Mouse (Mus musculus): ENCODE results near the gene Hip1r.

The Hip1r gene

DNA sequence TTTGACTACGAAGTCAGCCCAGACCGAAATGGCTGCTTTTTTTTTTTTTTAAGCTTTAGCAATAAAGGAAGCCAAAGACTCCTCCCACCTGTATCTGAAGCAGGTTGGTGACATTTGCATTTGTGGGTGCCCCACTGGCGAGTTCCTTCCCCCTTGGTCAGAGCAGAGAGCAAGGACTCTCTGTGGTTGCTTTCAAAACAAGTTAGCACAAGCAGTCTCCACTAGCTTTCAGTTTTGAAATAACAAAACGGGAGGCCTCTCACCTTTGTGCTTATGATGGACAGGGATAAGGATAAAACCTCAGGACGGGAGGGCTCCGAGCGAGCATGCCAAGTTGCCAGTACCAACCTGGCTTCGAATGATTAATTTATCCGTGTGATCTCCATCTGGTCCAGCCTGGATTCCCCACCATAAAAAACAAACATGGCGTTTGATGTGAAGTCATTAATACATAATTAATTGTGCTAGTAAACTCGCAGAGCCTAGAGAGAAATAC is 1.2 kb downstream of the Hip1r start:
- DNase-seq = no peak

- peak; percentile 66 for DNase-seq
Measured at GRCm38 (mm10) chr5:123975668-123976180, 2.3 kb downstream of the Hip1r start.

GRCm38 (mm10) chr5:123977231-123977630 is 3.8 kb downstream of the Hip1r start:
- no peak for DNase-seq

DNA sequence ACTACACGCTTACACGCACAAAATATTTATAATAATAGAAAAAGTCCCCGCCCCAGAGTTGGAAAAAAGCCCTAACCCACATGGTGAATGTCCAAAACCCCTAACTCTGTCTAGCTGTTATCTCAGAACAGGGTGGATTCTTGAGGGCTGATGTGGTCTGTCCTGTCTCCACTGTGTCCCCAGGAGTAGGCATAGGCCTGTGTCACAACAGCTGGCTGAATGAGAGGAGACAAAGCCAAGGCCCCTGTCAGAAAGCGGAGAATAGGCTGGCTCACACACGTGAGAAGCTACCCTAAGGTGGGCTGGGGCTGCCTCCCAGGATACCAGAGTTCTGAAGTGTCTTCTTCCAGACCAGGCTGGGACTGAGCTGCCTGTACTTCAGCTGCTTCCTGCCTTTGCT is 4.7 kb downstream of the Hip1r start:
- no peak for DNase-seq

DNA sequence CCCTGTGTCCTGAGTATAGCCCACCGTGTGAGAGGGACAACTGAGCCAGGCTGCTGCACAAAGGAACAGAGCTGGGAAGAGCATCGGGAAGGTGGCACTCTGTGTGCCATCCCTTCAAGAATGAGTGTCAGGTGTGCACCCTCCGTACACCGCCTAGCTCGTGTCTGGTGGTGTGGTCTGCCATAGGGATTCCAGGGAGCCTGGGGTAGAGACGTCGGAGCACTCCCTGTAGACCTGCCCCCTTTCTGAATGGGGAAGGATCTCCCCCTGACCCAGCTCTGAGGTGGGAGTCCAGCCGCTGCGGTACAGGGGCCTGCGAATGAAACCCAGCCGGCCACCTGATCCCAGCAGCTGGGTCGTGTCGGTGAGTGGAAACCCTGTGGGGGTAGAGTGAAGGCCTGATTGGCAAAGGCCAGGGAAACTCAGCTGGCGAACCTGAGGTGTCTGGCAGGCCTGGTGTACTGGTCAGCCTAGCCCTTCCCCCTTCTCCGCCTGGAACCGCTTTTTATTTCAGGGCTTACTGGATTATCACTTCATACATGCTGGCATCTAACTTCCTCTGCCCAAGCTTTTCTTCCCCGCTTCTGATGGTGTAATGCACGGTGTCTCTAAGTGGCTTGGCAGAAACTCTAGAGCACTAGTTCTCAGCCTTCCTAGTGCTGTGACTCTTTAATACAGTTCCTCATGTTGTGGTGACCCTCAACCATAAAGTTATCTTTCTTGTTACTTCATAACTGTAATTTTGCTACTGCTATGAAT is 6.0 kb downstream of the Hip1r start:
- no peak for DNase-seq

- DNase-seq = no peak
Measured at GRCm38 (mm10) chr5:123979980-123980369, 6.5 kb downstream of the Hip1r start.

GRCm38 (mm10) chr5:123980521-123981249 is 7.3 kb downstream of the Hip1r start:
- DNase-seq = no peak

DNA sequence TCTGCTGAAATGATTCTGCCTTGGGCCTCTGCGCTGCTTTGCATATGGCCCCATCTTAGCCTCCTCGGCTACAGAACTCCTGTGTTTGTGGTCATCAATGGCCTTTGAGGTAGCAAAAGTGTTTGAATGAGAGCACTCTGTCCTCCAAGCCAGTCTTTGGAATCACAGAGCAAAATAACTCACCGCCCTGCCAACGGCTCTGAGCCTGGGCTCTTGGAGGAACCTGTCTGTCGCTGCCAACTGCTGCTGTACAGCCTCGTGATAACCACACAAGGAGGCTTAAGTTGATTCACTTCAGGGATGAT is 7.8 kb downstream of the Hip1r start:
- no peak for DNase-seq

GRCm38 (mm10) chr5:123982838-123983237 is 9.4 kb downstream of the Hip1r start:
- no peak for DNase-seq

GRCm38 (mm10) chr5:123985434-123985833 is 12.0 kb downstream of the Hip1r start:
- no peak for DNase-seq

DNA sequence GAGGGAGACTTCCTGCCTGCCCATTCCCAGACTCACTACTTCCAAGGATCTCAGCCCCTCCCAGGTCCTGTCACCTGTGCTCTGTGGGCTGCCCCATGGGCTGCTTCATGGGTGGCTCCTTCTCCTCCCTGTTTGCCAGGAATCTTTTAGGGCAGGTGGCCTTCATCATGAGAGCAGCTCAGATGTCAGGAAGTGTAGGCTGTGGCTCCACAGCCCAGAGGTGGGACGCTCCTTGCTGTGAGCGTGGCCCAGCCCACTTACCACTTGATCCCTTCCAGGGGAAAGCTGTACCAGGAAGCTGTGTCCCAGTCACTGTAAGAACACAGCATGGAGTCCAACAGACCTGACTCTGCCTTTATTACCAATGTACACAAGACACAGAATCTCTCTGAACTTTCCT is 13.5 kb downstream of the Hip1r start:
- no peak for DNase-seq

DNA sequence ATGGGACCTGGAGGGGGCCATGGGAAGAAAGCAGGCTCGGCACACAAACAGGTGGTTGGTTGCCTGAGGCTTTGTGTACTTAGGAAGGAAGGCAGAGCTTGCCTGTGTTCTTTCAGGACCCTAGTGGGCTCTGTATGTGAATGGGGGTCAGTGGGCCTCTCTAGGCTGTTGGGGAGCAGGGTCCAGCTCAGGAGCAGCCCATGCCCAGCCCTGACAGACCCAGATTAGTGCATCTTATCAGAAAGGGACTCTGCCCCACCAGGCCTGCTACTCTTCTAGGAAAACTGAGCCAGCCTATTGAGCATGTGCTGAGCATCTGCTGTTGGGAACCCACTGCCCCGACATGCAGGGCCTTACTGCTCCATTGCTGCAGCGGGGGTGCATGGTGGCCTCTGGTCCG is 14.1 kb downstream of the Hip1r start:
- DNase-seq = no peak

- DNase-seq = no peak
Measured at GRCm38 (mm10) chr5:123989941-123990885, 16.8 kb downstream of the Hip1r start.

- DNase-seq = no peak
Measured at GRCm38 (mm10) chr5:123991321-123991720, 17.9 kb downstream of the Hip1r start.

DNA sequence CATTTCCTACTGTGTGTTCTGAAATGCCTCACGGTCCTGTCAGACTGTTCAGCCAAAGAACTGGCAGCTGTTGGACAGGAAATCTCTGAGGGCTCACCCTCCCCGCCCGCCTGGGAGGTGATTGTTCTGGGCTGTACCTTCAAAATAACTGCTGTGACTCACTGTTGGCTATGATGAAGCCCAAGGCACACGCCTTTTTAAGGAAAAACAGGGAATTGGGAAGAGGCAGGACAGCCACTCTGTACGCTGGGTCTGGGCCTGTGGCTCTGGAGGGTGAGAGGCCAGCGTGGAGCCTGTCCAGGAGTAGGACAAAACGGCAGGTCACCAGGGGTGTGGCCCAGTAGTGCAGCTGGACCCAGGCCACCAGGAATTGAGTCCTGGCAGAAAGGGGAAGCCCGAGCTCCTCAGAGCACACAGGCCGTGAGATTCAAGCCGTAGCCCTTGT is 18.8 kb downstream of the Hip1r start:
- peak; percentile 71 for DNase-seq

DNA sequence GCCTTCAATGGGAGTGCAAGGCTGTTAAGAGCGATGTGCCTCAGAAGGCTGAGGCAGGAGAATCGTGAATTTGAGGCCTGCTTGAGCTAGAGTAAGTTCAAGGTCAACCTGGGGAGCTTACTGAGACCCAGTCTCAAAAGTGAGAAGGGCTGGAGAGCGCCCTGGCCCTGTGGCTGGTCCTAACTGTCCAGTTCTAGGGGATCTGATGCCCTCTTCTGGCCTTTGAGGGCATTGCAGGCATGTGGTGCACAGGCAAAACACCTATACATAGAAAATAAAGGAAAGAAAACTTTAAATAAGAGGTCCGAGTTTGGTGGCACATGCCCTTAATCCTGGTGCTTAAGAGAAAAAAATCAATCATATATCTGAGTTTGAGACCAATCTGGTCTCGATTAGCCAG is 19.4 kb downstream of the Hip1r start:
- DNase-seq = peak; percentile 90

GRCm38 (mm10) chr5:123993263-123994036 is 20.0 kb downstream of the Hip1r start:
- DNase-seq = no peak

DNA sequence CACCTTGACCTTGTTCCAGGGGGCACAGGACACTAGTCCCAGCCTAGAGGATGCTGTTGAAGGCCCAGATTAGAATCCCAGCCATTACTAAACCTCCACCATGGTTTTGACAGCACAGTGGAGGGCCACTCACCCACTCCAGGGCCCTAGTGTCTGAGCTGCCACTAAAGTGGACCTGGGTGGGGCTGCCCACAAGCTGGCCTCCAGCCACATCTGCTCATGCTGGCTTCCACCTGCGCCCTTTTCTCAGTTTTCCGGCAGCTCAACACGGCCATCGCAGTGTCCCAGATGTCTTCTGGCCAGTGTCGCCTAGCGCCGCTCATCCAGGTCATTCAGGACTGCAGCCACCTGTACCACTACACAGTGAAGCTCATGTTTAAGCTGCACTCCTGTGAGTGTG is 21.0 kb downstream of the Hip1r start:
- no peak for DNase-seq

DNA sequence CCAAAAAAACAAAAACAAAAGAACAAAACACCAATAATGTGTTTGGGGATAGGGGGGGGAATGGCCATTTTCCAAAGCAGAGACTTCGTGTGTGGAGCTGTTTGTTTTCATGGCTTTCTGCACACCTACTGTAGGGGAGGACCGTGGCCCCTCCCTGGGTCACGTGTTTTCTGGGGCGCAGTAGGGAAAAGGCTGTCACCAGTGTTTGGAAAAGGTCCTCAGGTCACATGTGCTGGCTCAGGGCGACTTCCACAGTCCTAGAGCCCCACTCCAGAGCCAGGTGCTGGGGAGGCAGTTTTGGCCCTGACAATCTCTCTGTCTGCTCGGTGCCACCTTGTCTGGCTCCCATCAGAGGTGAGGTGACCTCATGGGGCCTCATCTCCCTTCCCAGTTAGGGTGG is 22.0 kb downstream of the Hip1r start:
- no peak for DNase-seq

DNA sequence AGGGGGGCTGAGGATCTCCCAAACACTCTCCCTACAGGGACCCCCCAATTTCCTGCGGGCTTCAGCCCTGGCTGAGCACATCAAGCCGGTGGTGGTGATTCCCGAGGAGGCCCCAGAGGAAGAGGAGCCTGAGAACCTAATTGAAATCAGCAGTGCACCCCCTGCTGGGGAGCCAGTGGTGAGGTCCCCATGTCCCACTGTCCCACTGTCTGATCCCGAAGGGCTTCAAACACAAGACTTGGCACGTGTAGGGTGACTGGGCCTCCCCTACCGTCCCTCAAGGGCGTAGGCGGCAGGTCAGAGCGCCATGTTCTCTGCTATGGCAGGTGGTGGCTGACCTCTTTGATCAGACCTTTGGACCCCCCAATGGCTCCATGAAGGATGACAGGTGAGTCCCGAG is 22.8 kb downstream of the Hip1r start:
- DNase-seq = peak; percentile 44

DNA sequence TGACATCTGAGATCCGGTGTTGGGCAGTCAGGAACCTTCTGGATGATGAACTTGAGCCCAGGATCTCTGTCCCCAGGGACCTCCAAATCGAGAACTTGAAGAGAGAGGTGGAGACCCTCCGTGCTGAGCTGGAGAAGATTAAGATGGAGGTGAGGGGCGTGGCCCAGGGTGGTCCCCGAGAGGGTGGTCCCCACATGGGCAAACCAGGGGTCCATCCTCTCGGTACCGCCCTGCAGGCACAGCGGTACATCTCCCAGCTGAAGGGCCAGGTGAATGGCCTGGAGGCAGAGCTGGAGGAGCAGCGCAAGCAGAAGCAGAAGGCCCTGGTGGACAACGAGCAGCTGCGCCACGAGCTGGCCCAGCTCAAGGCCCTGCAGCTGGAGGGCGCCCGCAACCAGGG is 23.3 kb downstream of the Hip1r start:
- no peak for DNase-seq

DNA sequence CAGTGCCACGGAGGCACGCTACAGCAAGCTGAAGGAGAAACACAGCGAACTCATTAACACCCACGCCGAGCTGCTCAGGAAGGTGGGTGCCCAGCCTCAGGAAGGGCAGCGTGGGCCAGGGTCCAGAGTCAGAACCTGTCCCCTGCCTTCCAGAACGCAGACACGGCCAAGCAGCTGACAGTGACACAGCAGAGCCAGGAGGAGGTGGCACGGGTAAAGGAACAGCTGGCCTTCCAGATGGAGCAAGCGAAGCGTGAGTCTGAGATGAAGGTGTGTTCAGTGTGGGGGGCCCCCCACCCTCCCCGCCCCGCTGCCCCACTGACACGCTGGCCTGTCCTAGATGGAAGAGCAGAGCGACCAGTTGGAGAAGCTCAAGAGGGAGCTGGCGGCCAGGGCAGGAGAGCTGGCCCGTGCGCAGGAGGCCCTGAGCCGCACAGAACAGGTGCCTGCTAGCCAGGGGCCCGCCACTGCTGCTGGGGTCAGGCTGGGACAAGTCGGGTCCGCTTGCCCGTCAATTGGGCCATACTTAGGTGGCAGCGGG is 23.9 kb downstream of the Hip1r start:
- DNase-seq = no peak
